Mouse (Mus musculus) right cerebral cortex, postnatal 10 days (tissue): Measurements from ENCODE around the gene Crisp4.

ENCODE experiments used
- DNase-seq, 2 experiments: peaks; one replicate each; pipeline ENCODE4 v3.0.0; 2021; ENCODE audit warnings: low spot score in 2 of 2

The Crisp4 gene

GRCm38 (mm10) chr1:18145802-18146201 is at the start of gene Crisp4:
Gene Crisp4, minus strand, starts transcription at chr1:18145902.
- no peak for DNase-seq

GRCm38 (mm10) chr1:18191719-18192118 is 46.0 kb upstream of the Crisp4 start:
- no peak for DNase-seq

GRCm38 (mm10) chr1:18190714-18191712 is 45.3 kb upstream of the Crisp4 start:
- DNase-seq, result no peak

GRCm38 (mm10) chr1:18181167-18181566 is 35.5 kb upstream of the Crisp4 start:
- DNase-seq, result peak; percentile 43 to 81

- no peak for DNase-seq
Observed at GRCm38 (mm10) chr1:18170573-18170972, 24.9 kb upstream of the Crisp4 start.

GRCm38 (mm10) chr1:18168261-18168660 is 22.6 kb upstream of the Crisp4 start:
- peak; percentile 67 to 82 for DNase-seq

GRCm38 (mm10) chr1:18159082-18159481 is 13.4 kb upstream of the Crisp4 start:
- no peak for DNase-seq

- peak; percentile 57 to 62 for DNase-seq
Observed at GRCm38 (mm10) chr1:18148211-18148610, 2.5 kb upstream of the Crisp4 start.

GRCm38 (mm10) chr1:18131691-18132090 is 14.0 kb downstream of the Crisp4 start:
- no peak for DNase-seq

- DNase-seq, result no peak
Observed at GRCm38 (mm10) chr1:18129983-18130382, 15.7 kb downstream of the Crisp4 start.

- no peak for DNase-seq
Observed at GRCm38 (mm10) chr1:18106720-18107355, 38.9 kb downstream of the Crisp4 start.

- peak; percentile 27 to 30 for DNase-seq
Observed at GRCm38 (mm10) chr1:18105866-18106529, 39.7 kb downstream of the Crisp4 start.

- no peak for DNase-seq
Observed at GRCm38 (mm10) chr1:18105029-18105865, 40.5 kb downstream of the Crisp4 start.
